Mouse (Mus musculus) heart, embryonic 15.5 days (tissue): ENCODE measurements around the gene Trim58. TPM values are rescaled to one million over a fixed set of nuclear protein-coding genes. Genes with fewer than 3 reads are reported as not detected.

Source experiments
- ATAC-seq: fragments of 200-750 bp; cut with Nextera tagmentation; replicated peaks from 2 replicates; pipeline ENCODE4 v1.8.0; 2017; ENCODE audit warnings: low read depth, moderate TSS enrichment; ENCODE audit not compliant: insufficient number of reproducible peaks, insufficient read depth, low FRiP score
- H3K27ac ChIP-seq: fragments of 300-500 bp; sonication (generic); 2 replicates; pipeline ENCODE4 v1.5.1; 2015; ENCODE audit warnings: mild to moderate bottlenecking, inconsistent platforms
- H3K27me3 ChIP-seq: fragments of 300-500 bp; sonication (generic); 2 replicates; pipeline ENCODE4 v1.6.1; 2015; ENCODE audit warnings: inconsistent platforms
- H3K36me3 ChIP-seq: fragments of 300-500 bp; sonication (generic); 2 replicates; pipeline ENCODE4 v1.6.1; 2015; ENCODE audit warnings: mild to moderate bottlenecking, inconsistent platforms
- H3K4me1 ChIP-seq: fragments of 300-500 bp; sonication (generic); replicated peaks from 2 replicates; pipeline ENCODE4 v1.6.1; 2015; ENCODE audit warnings: inconsistent platforms
- H3K4me2 ChIP-seq: fragments of 300-500 bp; sonication (generic); 2 replicates; pipeline ENCODE4 v1.6.1; 2015; ENCODE audit warnings: inconsistent platforms, mild to moderate bottlenecking, moderate library complexity
- H3K4me3 ChIP-seq: fragments of 300-500 bp; sonication (generic); 2 replicates; pipeline ENCODE4 v1.5.1; 2015; ENCODE audit warnings: mild to moderate bottlenecking, inconsistent platforms
- H3K9ac ChIP-seq: fragments of 300-500 bp; sonication (generic); 2 replicates; pipeline ENCODE4 v1.6.1; 2015; ENCODE audit warnings: mild to moderate bottlenecking, inconsistent platforms
- H3K9me3 ChIP-seq: fragments of 300-500 bp; sonication (generic); replicated peaks from 2 replicates; pipeline ENCODE4 v1.6.1; 2016; ENCODE audit warnings: inconsistent platforms
- WGBS: fragments of 180-500 bp; shearing (Covaris S2); methylation state at CpG from one replicate; pipeline ENCODE4 v1.1.7; 2015; ENCODE audit warnings: mixed read lengths; 5-methylcytosine and 5-hydroxymethylcytosine counted together
- polyA plus RNA-seq: library from polyadenylated mRNA; unstranded; fragments of >200 nt; fragmentation: Nextera tagmentation; extraction: Ambion mirVana; gene quantifications from 2 replicates; pipeline ENCODE4 v1.2.1, GENCODE M21; 2015

Gene Trim58
- polyA plus RNA-seq, 1 experiment from 2014 or later = 0.16 TPM

- ATAC-seq = no peak
- WGBS = 86% methylated on average over 3 of the region's 3 CpGs
Observed at GRCm38 (mm10) chr11:58655151-58655550, 14.9 kb downstream of the Trim58 start.

DNA sequence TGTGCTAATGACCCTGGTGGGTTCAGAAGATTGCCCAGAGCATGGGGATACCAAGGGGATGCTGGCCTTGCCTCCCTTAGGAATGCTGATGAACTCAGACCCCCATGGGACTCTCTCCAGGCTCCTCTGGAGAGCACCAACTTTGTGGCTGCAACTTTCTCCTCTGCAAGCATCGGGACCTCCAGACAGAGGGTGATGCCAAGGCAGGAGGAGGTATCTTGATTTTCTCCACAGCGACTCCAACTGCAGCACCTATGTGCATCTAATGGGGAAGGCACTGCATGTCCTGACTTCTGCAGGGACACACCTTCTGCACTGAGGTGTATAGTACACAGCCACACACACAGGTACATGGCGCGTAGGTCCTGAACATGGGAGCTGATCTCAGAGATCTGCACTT is 18.3 kb downstream of the Trim58 start, which contains the start of gene Olfr322:
Olfr322 (plus strand) TSS at position 187 of the 400 bp plus-strand sequence.
- no peak within 1 kb of the TSS for H3K9ac ChIP-seq
- H3K4me1 ChIP-seq = no peaks in the 10 kb centered on the region
- H3K9me3 ChIP-seq = no peaks in the 10 kb centered on the region
- H3K4me3 ChIP-seq = no peak within 1 kb of the TSS
- WGBS = 76% methylated on average over 4 of the region's 4 CpGs
- no peaks in the 10 kb centered on the region for H3K36me3 ChIP-seq
- no peak within 1 kb of the TSS for H3K27ac ChIP-seq
- H3K27me3 ChIP-seq = no peaks in the 10 kb centered on the region
- no peak within 1 kb of the TSS for H3K4me2 ChIP-seq
- no peak for ATAC-seq

More at GRCm38 (mm10) chr11:58655151-58655550, 14.9 kb downstream of the Trim58 start:
- H3K36me3 ChIP-seq = no peaks in the 10 kb centered on the region
- H3K4me3 ChIP-seq = no peak overlapping the region
- no peak overlapping the region for H3K9ac ChIP-seq
- no peaks in the 10 kb centered on the region for H3K4me1 ChIP-seq
- H3K27me3 ChIP-seq = no peaks in the 10 kb centered on the region
- no peak overlapping the region for H3K27ac ChIP-seq
- H3K9me3 ChIP-seq = no peaks in the 10 kb centered on the region
- no peak overlapping the region for H3K4me2 ChIP-seq

GRCm38 (mm10) chr11:58669252-58669651 is 29.0 kb downstream of the Trim58 start:
- Histone ChIP-seq H3K4me3 (no peak overlapping the region), H3K36me3 (no peaks in the 10 kb centered on the region), H3K27ac (no peak overlapping the region), H3K9me3 (no peaks in the 10 kb centered on the region), H3K4me1 (no peaks in the 10 kb centered on the region), H3K9ac (no peak overlapping the region), H3K27me3 (no peaks in the 10 kb centered on the region), H3K4me2 (no peak overlapping the region)
- ATAC-seq = no peak

- WGBS = 51% methylated on average over 4 of the region's 4 CpGs
- Histone ChIP-seq H3K27me3 (no peaks in the 10 kb centered on the region), H3K4me2 (no peak overlapping the region), H3K36me3 (no peaks in the 10 kb centered on the region), H3K9ac (no peak overlapping the region), H3K4me1 (no peaks in the 10 kb centered on the region), H3K27ac (no peak overlapping the region), H3K9me3 (no peaks in the 10 kb centered on the region), H3K4me3 (no peak overlapping the region)
- ATAC-seq = no peak
Observed at GRCm38 (mm10) chr11:58671825-58672224, 31.6 kb downstream of the Trim58 start.

DNA sequence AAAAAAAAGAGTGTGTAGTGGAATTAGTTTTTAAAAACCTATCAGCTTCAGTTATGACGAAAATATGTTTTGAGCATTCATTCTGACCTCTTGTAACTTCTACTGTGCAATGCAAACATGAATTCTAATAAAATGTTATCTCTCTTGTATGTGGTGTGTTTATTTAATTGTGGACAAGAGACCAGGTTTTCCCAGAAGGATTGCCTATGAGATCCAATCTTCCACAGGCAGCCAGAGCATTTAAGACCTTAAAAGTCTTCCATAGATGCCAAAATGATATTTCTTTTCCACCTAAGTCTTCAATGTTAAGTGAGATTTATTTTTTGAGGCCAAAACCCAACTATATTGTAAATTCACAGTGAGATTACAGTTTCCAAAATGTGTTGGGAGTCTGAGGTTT is 40.5 kb downstream of the Trim58 start, which contains the start of gene Olfr320:
Olfr320 (plus strand) TSS at position 301 of the 400 bp plus-strand sequence.
- Histone ChIP-seq H3K27me3 (no peaks in the 10 kb centered on the region), H3K27ac (no peak within 1 kb of the TSS), H3K36me3 (no peaks in the 10 kb centered on the region), H3K4me2 (no peak within 1 kb of the TSS), H3K9ac (no peak within 1 kb of the TSS), H3K9me3 (no peaks in the 10 kb centered on the region), H3K4me3 (no peak within 1 kb of the TSS), H3K4me1 (no peaks in the 10 kb centered on the region)
- 69% methylated on average over 1 of the region's 1 CpGs for WGBS
- no peak for ATAC-seq

DNA sequence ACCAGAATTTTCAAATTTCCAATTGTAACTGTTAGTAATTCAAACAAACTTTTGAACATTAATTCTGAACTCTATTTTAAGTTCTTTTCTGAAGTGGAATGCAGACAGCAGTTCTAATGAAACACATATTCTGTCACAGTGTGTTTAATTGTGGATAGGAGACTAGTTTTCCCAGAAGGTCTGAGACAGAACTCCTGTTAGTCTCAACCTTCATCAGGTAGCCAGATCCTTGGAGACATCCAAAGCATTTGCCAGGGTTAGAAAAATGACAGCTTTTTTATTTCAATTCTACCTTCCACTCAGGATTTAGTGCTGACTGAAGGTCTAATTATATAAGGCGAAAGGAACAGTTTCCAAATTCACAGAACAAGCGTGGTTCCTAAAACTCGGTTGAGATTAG is 58.6 kb downstream of the Trim58 start, which contains the start of gene Olfr319:
Olfr319 (plus strand) TSS at position 301 of the 400 bp plus-strand sequence.
- Histone ChIP-seq H3K36me3 (no peaks in the 10 kb centered on the region), H3K9me3 (no peaks in the 10 kb centered on the region; the same call in 1 of the 2 replicates), H3K27ac (no peak within 1 kb of the TSS), H3K4me1 (no peaks in the 10 kb centered on the region), H3K4me2 (no peak within 1 kb of the TSS), H3K4me3 (no peak within 1 kb of the TSS), H3K27me3 (no peaks in the 10 kb centered on the region), H3K9ac (no peak within 1 kb of the TSS)
- WGBS = 78% methylated on average over 3 of the region's 3 CpGs
- no peak for ATAC-seq

Other genes starting within 250 kb of the Trim58 start
- gene 1810065E05Rik, start 219.4 kb upstream of the Trim58 start, polyA plus RNA-seq = not detected in 2 replicates
- gene Gm12253, start 207.9 kb upstream of the Trim58 start, polyA plus RNA-seq = not detected in 2 replicates
- not detected in 2 replicates for gene Lypd9, start 187.5 kb upstream of the Trim58 start, polyA plus RNA-seq
- gene Olfr30, start 178.2 kb upstream of the Trim58 start, polyA plus RNA-seq = not detected in 2 replicates
- gene Olfr332, start 147.9 kb upstream of the Trim58 start, polyA plus RNA-seq = not detected in 2 replicates
- gene Olfr331, start 137.9 kb upstream of the Trim58 start, polyA plus RNA-seq = not detected in 2 replicates
- gene Olfr330, start 105.6 kb upstream of the Trim58 start, polyA plus RNA-seq = 0.11 TPM in 1 of 2 replicates, not detected in the other
- gene Olfr329-ps, start 94.0 kb upstream of the Trim58 start, polyA plus RNA-seq = not detected in 2 replicates
- gene Olfr328, start 84.8 kb upstream of the Trim58 start, polyA plus RNA-seq = not detected in 2 replicates
- gene Olfr224, start 69.9 kb upstream of the Trim58 start, polyA plus RNA-seq = 0.06 TPM in 1 of 2 replicates, not detected in the other
- gene Olfr325, start 62.7 kb upstream of the Trim58 start, polyA plus RNA-seq = not detected in 2 replicates
- not detected in 2 replicates for gene Olfr324, start 45.4 kb upstream of the Trim58 start, polyA plus RNA-seq
- not detected in 2 replicates for gene 2210407C18Rik, start 24.4 kb upstream of the Trim58 start, polyA plus RNA-seq
- not detected in 2 replicates for gene Olfr323, start 10.0 kb upstream of the Trim58 start, polyA plus RNA-seq
- gene Olfr322, start 18.3 kb downstream of the Trim58 start, polyA plus RNA-seq = not detected in 2 replicates
- not detected in 2 replicates for gene Olfr320, start 40.6 kb downstream of the Trim58 start, polyA plus RNA-seq
- not detected in 2 replicates for gene Olfr319, start 58.7 kb downstream of the Trim58 start, polyA plus RNA-seq
- not detected in 2 replicates for gene Olfr318, start 83.5 kb downstream of the Trim58 start, polyA plus RNA-seq
- not detected in 2 replicates for gene Olfr317, start 98.7 kb downstream of the Trim58 start, polyA plus RNA-seq
- not detected in 2 replicates for gene Olfr316, start 112.3 kb downstream of the Trim58 start, polyA plus RNA-seq
- not detected in 2 replicates for gene Olfr315, start 132.7 kb downstream of the Trim58 start, polyA plus RNA-seq
- not detected in 2 replicates for gene Olfr314, start 142.5 kb downstream of the Trim58 start, polyA plus RNA-seq
- gene Fam183b, start 161.5 kb downstream of the Trim58 start, polyA plus RNA-seq = 0.62 and 1.1 TPM in 2 replicates
- gene Olfr313, start 174.5 kb downstream of the Trim58 start, polyA plus RNA-seq = 0.14 TPM in 1 of 2 replicates, not detected in the other
- 0.11 and 0.16 TPM in 2 replicates for gene Olfr312, start 188.8 kb downstream of the Trim58 start, polyA plus RNA-seq
- 0.11 and 0.14 TPM in 2 replicates for gene Olfr311, start 198.8 kb downstream of the Trim58 start, polyA plus RNA-seq
- gene Gm12258, start 206.7 kb downstream of the Trim58 start, polyA plus RNA-seq = 3.8 and 4.6 TPM in 2 replicates
- 3.2 and 4.7 TPM in 2 replicates for gene 2810021J22Rik, start 226.8 kb downstream of the Trim58 start, polyA plus RNA-seq